Mouse (Mus musculus) embryo, embryonic 11.5 days (tissue): ENCODE results near the gene Tox2.

Source experiments
- DNase-seq: peaks from one replicate; pipeline ENCODE4 v3.0.0-alpha.2; 2012; ENCODE audit warnings: low read depth, low spot score

Gene Tox2

DNA sequence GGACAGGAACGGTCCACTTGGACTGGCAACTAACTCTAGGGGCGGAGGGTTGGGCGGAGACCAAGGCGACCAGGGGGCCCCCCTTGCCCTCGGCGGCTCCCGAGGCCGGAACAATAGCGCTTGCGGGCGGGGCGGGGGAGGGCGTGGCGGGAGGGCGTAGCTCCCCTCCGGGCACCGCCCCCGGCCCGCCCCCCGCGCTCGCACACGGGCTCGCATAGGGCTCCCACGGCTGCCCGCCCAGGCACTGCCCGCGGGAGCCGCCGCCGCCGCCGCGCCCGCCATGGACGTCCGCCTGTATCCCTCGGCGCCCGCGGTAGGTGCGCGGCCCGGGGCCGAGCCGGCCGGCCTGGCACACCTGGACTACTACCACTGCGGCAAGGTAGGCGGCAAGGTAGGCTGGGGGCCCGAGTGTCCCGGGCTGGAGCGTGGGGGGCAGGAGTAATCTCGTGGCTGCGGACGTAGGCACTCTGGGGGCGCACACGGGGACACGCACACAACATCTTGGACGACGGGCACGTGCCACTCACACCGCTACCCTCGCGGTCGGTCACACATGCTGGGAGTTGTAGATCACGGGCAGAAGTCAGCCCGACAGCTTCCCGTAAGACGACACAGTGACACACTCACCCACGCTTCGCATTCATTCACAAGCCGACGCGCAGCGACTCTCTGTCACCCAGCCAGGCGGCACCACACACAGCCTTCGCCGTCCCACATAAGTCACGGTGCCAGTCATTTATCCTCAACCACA is at the start of gene Tox2:
Tox2 (plus strand) TSS at position 242 of the 751 bp plus-strand sequence.
- peak; percentile 63 for DNase-seq

DNA sequence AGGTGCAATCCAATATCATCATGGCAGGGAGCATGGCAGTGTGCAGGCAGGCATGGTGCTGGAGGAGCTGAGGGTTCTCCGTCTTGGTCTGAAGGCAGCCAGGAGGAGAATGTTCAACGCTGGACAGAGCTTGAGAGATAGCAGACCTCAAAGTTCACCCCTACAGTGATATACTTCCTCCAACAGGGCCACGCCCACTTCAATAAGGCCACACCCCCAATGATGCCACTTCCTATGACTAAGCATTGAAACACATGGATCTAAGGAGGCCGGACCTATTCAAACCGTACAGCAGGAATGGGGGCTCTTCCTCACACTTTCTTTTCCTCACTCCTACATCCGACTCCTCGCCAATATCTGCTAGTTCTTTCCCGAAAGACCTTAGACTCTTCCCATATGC is 48.3 kb upstream of the Tox2 start:
- DNase-seq = no peak

DNA sequence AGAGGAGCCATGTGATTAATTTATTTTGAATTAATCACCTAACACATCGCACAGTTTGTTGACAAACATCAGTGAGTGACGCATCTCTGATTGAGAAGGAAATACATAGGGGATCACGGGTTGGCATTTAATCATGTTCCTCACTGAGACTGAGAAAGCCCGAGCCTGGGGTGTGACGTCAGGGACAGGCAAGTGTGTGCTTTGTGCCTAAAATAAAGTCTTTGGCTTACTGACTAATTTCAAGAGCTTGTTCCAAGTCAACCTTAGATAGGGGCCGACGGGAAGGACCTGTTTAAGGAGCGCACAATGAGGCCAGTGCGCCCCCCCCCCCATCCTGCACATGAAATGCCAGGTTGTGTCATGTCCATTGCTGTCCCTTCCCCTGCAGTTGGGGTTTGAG is 43.9 kb upstream of the Tox2 start:
- no peak for DNase-seq

DNA sequence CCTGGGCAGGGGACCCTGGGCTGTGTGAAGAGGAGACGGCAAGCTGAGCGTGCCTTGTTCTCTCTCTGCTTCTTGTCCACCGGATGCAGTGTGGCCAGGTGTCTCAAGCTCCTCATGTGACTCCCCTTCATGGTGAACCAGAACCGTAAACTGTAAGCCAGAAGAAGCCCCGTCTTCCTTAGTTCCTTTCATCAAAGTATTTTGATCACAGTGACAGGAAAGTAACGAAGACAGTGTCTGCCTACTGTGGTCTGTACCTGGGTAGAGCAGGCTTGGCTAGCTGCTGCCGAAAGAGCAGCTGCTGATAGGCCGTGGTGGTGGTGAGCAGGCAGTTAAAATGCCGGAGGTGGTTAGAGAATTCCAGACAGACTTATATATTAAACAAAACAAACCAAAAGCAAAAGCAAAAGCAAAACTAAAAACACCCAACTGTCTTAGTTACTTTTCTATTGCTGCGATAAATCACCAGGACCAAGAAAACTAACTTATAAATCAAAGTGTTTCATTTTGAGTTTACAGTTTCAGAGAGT is 38.4 kb upstream of the Tox2 start:
- no peak for DNase-seq

GRCm38 (mm10) chr2:163166067-163166805 is 36.7 kb upstream of the Tox2 start:
- DNase-seq = no peak

DNA sequence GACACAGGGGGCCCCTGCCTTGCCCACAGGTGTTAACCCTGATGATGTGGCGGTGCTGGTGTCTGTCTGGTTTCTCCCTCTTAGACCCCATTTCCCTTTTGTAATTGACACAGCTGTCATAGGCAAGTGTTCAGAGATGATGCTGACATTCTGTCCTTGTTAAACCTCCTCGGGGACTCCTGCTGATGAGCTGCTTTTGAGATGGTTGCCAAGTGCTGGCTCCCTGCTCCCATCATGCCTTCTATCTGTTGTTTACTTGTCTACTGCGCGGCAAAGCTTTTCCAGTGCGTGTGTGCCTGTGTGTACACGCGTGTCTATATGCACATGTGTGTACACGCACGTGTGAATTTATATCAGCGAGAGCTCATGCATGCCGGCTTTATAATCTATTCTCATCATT is 31.0 kb upstream of the Tox2 start:
- DNase-seq = no peak

DNA sequence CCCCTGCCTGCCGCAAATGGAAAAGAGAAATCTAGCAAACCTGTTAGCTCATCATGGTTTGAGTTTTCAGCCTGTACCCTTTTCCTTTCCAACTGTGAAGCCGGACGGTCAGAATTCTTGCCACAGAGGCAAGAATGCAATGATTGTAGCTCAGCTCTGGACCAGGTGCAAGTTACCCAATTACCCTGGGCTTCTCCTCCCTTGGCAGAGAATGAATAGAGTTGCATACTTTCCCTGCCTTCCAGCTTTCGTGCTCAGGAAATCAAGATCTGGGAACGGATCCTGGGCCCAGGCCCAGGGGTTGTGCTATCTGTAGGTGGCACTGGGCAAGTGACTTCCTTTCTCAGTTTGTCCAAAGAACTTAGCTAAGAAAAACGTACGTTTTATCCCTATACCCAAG is 28.9 kb upstream of the Tox2 start:
- DNase-seq = no peak

DNA sequence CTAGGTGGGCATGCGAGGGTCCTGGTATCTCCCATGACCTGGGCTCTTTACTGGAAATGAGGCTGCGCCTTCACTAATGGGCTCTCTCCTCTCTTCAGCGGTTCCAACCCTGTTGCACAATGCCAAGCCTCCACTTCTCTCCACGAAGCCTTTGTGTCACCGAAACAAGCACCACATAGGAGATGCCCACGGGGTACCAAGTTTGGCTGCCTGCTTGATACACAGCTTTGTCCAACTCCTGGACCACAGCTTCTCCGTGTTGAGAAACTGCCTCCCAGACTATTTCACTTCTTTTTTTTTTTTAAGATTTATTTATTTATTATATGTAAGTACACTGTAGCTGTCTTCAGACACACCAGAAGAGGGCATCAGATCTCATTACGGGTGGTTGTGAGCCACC is 27.1 kb upstream of the Tox2 start:
- no peak for DNase-seq

- DNase-seq = no peak
Measured at GRCm38 (mm10) chr2:163176502-163176901, 26.4 kb upstream of the Tox2 start.

DNA sequence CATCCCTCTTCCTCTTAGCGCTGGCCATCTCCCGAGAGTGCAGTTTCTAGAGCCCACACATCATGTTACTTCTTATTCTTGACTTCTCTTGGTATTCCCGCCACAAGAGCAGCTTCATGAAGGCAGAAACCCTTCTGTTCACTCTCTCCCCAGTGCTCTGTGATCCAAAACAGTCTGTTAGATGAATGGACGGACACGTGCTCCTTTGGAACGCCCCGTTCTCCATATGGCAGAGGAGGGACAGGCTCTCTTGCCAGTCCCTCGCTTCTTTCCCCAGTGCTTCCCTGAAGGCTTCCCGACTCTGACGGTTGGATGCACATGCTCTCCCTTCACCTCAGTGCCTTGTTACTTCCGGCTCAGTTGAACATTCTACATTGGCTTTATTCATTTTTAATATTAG is 15.4 kb upstream of the Tox2 start:
- DNase-seq = no peak

DNA sequence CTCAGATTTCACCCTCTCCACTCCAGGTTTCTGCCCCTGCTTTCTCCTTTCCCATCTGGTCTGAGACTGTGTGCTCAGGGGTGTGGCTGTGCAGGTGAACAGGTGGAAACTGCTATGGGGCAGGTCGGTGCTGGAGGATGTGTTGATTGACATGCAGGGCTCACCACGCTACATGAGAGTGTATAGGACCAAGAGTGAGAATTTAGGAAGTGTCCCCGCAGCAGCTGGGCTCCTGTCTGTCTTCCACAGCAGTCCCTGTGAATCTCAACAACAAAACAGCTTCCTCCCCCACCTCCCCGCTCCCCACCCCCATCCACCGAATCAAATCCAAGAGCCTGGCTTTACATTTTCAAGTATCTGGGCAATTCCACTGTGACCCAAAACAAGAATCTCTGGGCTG is 13.3 kb upstream of the Tox2 start:
- no peak for DNase-seq

DNA sequence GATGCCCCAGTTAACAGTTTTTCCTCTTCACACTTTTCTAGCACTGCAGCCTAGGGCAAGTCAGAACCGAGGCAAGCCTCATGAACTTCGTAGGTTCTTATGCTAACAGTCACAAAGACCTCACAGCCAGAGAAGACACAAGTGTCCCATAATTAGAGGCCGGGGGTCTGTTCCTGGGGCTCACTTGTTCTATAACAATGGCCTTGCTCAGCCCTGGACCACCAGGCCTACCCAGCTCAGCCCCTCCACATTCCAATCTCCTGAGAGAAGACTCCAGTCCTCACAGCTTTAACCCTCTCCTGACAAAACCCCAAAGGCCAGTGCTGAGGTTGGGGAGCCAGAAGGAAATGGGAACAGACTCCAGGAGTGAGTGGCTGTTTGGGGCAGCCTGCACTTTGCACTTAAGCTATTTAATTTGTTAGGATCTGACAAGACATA is 12.9 kb upstream of the Tox2 start:
- no peak for DNase-seq

- no peak for DNase-seq
Measured at GRCm38 (mm10) chr2:163192485-163192884, 10.4 kb upstream of the Tox2 start.

DNA sequence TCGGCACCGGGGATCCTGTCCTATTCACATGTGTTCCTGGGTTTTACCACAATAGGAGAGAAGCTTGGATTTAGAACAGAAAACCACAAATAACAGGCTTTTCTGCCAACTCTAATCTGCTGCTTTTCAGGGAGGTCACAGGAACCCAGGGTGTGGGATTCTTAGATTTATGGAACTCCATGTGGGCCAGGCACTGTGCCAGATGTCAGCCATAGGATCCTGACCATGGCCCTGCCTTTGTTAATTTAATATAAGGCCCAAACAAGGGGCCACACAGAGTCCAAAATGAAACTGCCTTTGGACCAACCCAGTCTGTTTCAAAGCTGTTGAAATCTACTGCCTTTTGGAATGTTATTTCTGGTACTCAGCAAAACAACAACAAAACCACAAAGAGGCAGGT is 8.9 kb upstream of the Tox2 start:
- no peak for DNase-seq

- DNase-seq = no peak
Measured at GRCm38 (mm10) chr2:163194543-163194942, 8.4 kb upstream of the Tox2 start.

- DNase-seq = no peak
Measured at GRCm38 (mm10) chr2:163195106-163195833, 7.7 kb upstream of the Tox2 start.

- DNase-seq = no peak
Measured at GRCm38 (mm10) chr2:163195834-163196145, 7.1 kb upstream of the Tox2 start.

GRCm38 (mm10) chr2:163201897-163202296 is 1.0 kb upstream of the Tox2 start:
- no peak for DNase-seq

- DNase-seq = no peak
Measured at GRCm38 (mm10) chr2:163202553-163202883, 407 bp upstream of the Tox2 start.

DNA sequence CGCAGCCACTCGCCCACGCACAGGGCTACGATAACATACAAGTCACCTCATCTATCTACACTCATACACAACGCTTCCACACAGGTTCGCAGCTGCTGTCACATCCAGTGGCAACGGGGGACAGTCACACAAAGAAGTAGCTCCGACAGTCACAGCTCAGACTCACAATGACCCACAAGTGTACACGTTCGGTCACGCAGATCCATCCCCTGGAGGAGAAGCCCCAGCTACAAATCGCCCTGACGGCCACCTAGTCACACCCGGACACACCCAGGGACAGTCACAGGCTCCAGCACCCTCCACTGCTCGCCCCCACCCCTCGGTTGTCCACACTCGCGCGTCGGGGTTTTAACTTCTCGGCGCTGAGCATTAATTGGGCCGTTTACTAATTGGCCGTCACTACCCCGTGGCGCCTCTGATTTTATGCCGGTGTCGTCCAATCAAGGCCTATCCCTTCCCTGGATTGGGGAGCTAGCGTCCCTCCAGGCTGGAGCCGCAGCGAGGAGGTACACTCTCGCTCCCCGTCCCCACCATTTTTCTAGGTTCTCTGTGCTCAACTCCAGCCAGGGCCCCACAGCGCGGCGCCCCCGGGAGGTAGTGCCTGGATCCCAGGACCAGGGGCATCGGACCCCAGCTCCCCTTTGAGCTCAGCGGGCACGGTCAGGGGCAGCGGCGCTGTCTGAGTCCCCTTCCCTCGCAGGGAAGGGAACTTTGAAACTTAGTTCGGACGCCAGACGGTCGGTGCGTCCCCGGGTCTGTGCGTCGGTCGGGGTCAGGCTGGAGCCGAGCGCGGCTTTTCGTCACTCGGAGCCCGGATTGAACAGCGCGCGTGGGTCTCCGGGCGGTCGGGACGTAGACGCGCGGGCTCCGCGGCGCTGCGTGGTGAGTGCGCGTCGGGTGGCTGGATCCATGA is 966 bp downstream of the Tox2 start:
- DNase-seq = no peak

DNA sequence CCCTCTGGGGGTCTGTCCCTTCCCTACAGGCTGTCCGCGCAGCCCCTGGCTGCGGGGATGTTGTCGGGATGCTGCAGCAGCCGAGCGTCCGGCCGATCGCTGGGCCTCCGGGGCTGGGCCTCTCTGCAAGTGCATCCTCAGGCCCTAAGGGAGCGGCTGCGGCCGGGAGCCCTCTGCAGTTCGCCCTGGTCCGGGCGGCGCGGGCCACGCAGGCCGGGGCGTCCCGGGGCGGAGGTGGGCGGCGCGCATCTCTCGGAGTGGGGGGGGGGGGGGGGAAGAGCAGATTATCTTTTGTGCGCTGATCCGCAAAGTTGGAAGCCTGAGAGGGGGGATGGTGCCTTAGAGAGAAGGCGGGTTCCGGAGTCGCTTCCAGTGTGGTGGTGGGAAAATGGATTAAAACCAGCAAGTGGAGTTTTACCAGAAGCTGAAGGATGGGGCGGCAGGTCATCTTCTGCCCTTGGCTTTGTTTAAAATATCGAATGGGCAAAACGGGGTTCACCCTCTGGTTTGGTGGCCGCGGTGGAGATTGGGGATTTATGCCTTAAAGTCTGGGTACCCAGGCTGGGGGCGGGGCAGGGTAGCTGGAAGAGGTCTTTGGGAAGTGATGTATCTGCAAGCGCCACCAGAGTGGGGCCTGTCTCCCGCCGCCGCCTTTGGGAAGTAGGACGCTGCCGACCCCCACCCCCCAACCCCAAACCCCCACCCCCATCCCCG is 1.8 kb downstream of the Tox2 start:
- no peak for DNase-seq
